19 mouse cellular contexts compared by ENCODE assay signal in the genomic region with DNA sequence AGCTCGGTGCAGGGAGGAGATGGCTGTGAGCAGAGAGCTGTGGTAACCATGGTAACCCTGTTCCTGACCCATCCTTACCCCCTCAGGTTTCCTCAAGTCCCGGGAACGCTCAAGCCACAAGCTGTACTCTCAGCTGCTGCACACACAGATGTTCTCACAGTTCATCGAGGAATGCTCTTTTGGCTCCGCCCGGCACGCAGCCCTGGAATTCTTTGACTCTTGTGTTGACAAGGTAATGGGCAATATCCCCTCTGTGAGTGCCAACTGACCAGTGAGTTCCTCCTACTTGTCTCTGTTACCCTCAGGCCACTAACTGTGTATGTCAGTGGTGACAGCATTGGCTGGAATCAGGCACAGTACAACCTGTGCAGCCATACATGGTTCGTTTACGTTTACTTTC. TPM values are rescaled to one million over a fixed set of nuclear protein-coding genes. Genes with fewer than 3 reads are reported as not detected.
"Had no signal": no experiment of that assay in that cellular context is flagged by ENCODE, and none has a peak within 500 bp of the region (broad histone marks: within the 10 kb centered on the region; RNA-seq: fewer than 3 reads in every experiment).

No protein-coding gene starts in this region.

- H3K27ac ChIP-seq: kidney, embryonic 15.5 days; liver, embryonic 13.5 days; neural tube, embryonic 12.5 days; neural tube, embryonic 15.5 days; stomach, postnatal 0 days had no signal

- H3K4me3 ChIP-seq: kidney, embryonic 15.5 days; liver, embryonic 13.5 days; neural tube, embryonic 12.5 days; neural tube, embryonic 15.5 days had no signal

- H3K27me3 ChIP-seq: kidney, embryonic 15.5 days; liver, embryonic 13.5 days; neural tube, embryonic 12.5 days; neural tube, embryonic 15.5 days had no signal

- DNase-seq: kidney, adult 8-10 months; kidney, postnatal 10 days; kidney, postnatal 4 days; liver, embryonic 13.5 days; lung, adult 2 months; lung, postnatal 36 days; midbrain, embryonic 14.5 days; right cerebral cortex, adult 18-20 months; right cerebral cortex, postnatal 14 days; right cerebral cortex, postnatal 4 days; thymus, adult 18-20 months; thymus, postnatal 36 days had no signal

- H3K9me3 ChIP-seq: kidney, embryonic 15.5 days; liver, embryonic 13.5 days; neural tube, embryonic 12.5 days; neural tube, embryonic 15.5 days had no signal

- H3K4me1 ChIP-seq: kidney, embryonic 15.5 days; neural tube, embryonic 12.5 days; neural tube, embryonic 15.5 days had no signal

RNA-seq across cellular contexts. Expression of gene Creb3l4, which starts 28.9 kb away (rescaled TPM):
- total RNA-seq: layer of hippocampus, postnatal 14 days; left cerebral cortex, postnatal 25 days; megakaryocyte-erythroid progenitor cell, adult 5-6 weeks had no signal
